Mouse (Mus musculus) B cell, adult 2 months (primary cell): ENCODE data around the gene P2ry12.
A peak's percentile ranks its signal among the peaks of the same experiment; 100 is the strongest.

Source experiments
- DNase-seq, 2 experiments: peaks; one replicate each; pipeline ENCODE4 v3.0.0; 2022

Gene P2ry12

GRCm38 (mm10) chr3:59176871-59177270 is 85.8 kb downstream of the P2ry12 start:
- DNase-seq, result no peak

- DNase-seq, result peak; percentile 72 to 73
These were observed 87.4 kb downstream of the P2ry12 start for GRCm38 (mm10) chr3:59175234-59175633.

- DNase-seq, result peak; percentile 54 to 57
These were observed 88.1 kb downstream of the P2ry12 start for GRCm38 (mm10) chr3:59174426-59175154.

GRCm38 (mm10) chr3:59169921-59170627 is 92.6 kb downstream of the P2ry12 start:
- DNase-seq, result no peak

- DNase-seq, result no peak
These were observed 93.5 kb downstream of the P2ry12 start for GRCm38 (mm10) chr3:59169215-59169614.

GRCm38 (mm10) chr3:59168476-59168875 is 94.2 kb downstream of the P2ry12 start:
- no peak for DNase-seq

- no peak for DNase-seq
These were observed 95.1 kb downstream of the P2ry12 start for GRCm38 (mm10) chr3:59167417-59168054.
